Mouse (Mus musculus): ENCODE measurements at regions not wholly inside any gene's neighbourhood (a gene's known extent, or its start where the extent isn't known, plus 50 kb on each side); places are given as distances from the start of the nearest gene placed in this dataset.

DNA sequence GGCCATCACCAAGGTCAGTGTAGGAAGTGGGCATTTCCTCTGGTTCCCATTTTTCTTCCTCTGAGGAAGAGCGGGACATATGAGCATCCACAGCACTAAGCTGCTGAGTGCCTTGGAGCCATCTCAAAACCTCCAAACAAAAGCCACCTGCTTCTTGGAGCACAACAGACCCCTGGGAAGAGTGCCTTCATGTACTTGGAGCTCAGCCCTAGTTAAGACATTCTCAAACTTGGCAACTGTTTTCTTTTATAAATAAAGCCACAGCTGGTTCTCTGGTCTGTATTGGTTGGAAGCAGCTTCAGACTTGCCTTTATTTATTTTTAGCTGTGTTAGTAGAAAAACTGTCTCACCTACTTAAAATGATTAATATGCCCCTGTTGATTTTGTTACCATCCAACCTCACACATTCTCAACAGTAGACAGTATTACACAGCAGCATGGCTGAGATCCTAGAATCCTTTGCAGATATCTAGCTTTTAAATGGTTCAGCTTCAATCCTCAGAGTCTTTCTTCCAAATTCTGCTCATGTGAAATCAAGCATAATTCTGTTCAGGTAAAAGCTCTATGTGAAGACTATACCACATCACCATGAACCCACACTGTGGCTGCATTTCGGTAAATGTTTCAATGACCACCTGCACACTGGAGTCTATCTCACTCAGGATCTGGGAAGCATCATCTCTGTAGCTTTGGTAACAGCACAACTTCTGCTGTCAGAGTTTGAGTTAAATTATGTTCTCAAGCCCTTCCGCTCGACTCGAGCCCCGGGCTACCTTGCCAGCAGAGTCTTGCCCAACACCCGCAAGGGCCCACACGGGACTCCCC is 186.4 kb upstream of the Rarb start:
- TF ChIP-seq KAT2A (IDR thresholded peaks at IDR 0.05; ENCODE audit: insufficient replicate concordance, low read length) = no peak
- no peak for TF ChIP-seq NELFE (IDR thresholded peaks at IDR 0.05; ENCODE audit: low read depth, low read length)
- TF ChIP-seq MAFK (IDR thresholded peaks at IDR 0.05; ENCODE audit: insufficient replicate concordance, low read length) = no peak
- TF ChIP-seq BHLHE40 (IDR thresholded peaks at IDR 0.05; ENCODE audit: low read depth, low read length) = no peak
- no peak for TF ChIP-seq ELF1 (IDR thresholded peaks at IDR 0.05; ENCODE audit: low read depth, low read length)
- Histone ChIP-seq H3K4me2 (ENCODE audit: insufficient read depth, low read depth, poor library complexity, severe bottlenecking) (no peak overlapping the region), H3K79me2 (replicated peaks; ENCODE audit: control insufficient read depth, extremely low read depth, insufficient read depth, poor library complexity, severe bottlenecking) (no peaks in the 10 kb centered on the region), H3K27me3 (replicated peaks) (no peaks in the 10 kb centered on the region), H3K9me3 (replicated peaks; ENCODE audit: low read length) (no peaks in the 10 kb centered on the region), H3K4me1 (ENCODE audit: control insufficient read depth in 1 of 2, insufficient read depth in 2 of 2) (no peaks in the 10 kb centered on the region), H3K36me3 (replicated peaks in 1 of 2; ENCODE audit: control insufficient read depth in 1 of 2, insufficient read depth in 1 of 2, low read length in 1 of 2) (no peaks in the 10 kb centered on the region), H3K27ac (ENCODE audit: insufficient read depth, low read depth) (no peak overlapping the region), H3K9ac (ENCODE audit: insufficient read depth, low read depth) (no peak overlapping the region), H3K4me3 (replicated peaks in 1 of 3; ENCODE audit: low read depth in 2 of 3, low read length in 2 of 3, poor library complexity in 1 of 3) (no peak overlapping the region)
- DNase-seq (ENCODE audit: extremely low read depth) = no peak
- in situ Hi-C loops (cut with MboI; ENCODE audit: low pct_ligation_motif_present, low pct_unique_long_range_greater_than_20kb, low sequenced_read_pairs) (no loop called here), dilution Hi-C loops (cut with MboI; ENCODE audit: extremely low pct_ligation_motif_present, extremely low pct_unique_long_range_greater_than_20kb, low sequenced_read_pairs) (no loop called here)

DNA sequence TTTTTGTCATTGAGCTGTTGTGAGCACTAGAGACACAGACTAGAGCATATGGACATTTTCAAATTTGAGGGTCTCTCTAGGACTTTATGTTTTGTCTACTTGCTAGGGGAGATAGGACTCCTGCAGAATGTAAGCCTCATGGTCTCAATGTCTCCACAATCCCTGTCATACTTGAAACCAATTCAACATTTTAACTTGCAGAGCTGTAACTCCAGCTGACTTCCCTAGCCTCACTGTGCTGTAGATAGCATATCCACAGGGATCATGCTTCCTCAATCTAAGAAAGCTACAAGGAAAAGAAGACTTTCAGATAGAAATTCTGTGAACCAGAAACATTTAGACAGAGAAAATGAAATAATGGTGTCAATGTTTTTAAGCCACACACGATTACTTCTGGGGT is 185.8 kb upstream of the Rarb start:
- in situ Hi-C loops (cut with MboI; ENCODE audit: low pct_ligation_motif_present, low pct_unique_long_range_greater_than_20kb, low sequenced_read_pairs) = no loop called here
- no peaks in the 10 kb centered on the region for H3K79me2 ChIP-seq (replicated peaks; ENCODE audit: control insufficient read depth, extremely low read depth, insufficient read depth, poor library complexity, severe bottlenecking)
- no peak overlapping the region for H3K27ac ChIP-seq (ENCODE audit: insufficient read depth, low read depth)
- no peaks in the 10 kb centered on the region for H3K36me3 ChIP-seq (replicated peaks in 1 of 2; ENCODE audit: control insufficient read depth in 1 of 2, insufficient read depth in 1 of 2, low read length in 1 of 2)
- H3K9ac ChIP-seq (ENCODE audit: insufficient read depth, low read depth) = no peak overlapping the region
- no peak overlapping the region for H3K4me2 ChIP-seq (ENCODE audit: insufficient read depth, low read depth, poor library complexity, severe bottlenecking)
- no peaks in the 10 kb centered on the region for H3K9me3 ChIP-seq (replicated peaks; ENCODE audit: low read length)
- no peak for TF ChIP-seq KAT2A (IDR thresholded peaks at IDR 0.05; ENCODE audit: insufficient replicate concordance, low read length)
- no peak for TF ChIP-seq TCF12 (IDR thresholded peaks at IDR 0.05; ENCODE audit: low read depth, low read length)
- no peak for TF ChIP-seq CTCF (conservative IDR thresholded peaks at IDR 0.05 in 1 of 2, IDR thresholded peaks at IDR 0.05 in 1 of 2; ENCODE audit: low read depth in 2 of 2, low read length in 2 of 2)
- TF ChIP-seq PAX5 (IDR thresholded peaks at IDR 0.05; ENCODE audit: low read length) = no peak
- no peak for TF ChIP-seq NELFE (IDR thresholded peaks at IDR 0.05; ENCODE audit: low read depth, low read length)
- no peak for TF ChIP-seq RAD21 (IDR thresholded peaks at IDR 0.05; ENCODE audit: low read depth, low read length)
- TF ChIP-seq E2F4 (IDR thresholded peaks at IDR 0.05; ENCODE audit: insufficient replicate concordance, low read depth, low read length) = no peak
- TF ChIP-seq SIN3A (IDR thresholded peaks at IDR 0.05; ENCODE audit: low read length) = no peak
- no peak for TF ChIP-seq USF2 (conservative IDR thresholded peaks at IDR 0.05; ENCODE audit: low read depth, low read length)
- no peak for TF ChIP-seq SMC3 (IDR thresholded peaks at IDR 0.05; ENCODE audit: low read depth, low read length)
- no peak for TF ChIP-seq GABPA (IDR thresholded peaks at IDR 0.05; ENCODE audit: insufficient replicate concordance, low read depth, low read length)
- TF ChIP-seq MXI1 (IDR thresholded peaks at IDR 0.05; ENCODE audit: low read depth, low read length) = no peak
- TF ChIP-seq POLR2A (IDR thresholded peaks at IDR 0.05; ENCODE audit: low read depth, low read length) = no peak
- no peak for TF ChIP-seq CHD2 (IDR thresholded peaks at IDR 0.05; ENCODE audit: low read length)
- TF ChIP-seq MEF2A (IDR thresholded peaks at IDR 0.05; ENCODE audit: borderline replicate concordance, low read depth, low read length) = no peak
- TF ChIP-seq CHD1 (IDR thresholded peaks at IDR 0.05; ENCODE audit: low read depth, low read length) = no peak
- TF ChIP-seq MAFK (IDR thresholded peaks at IDR 0.05; ENCODE audit: insufficient replicate concordance, low read length) = no peak
- H3K4me3 ChIP-seq (replicated peaks in 1 of 3; ENCODE audit: low read depth in 2 of 3, low read length in 2 of 3, poor library complexity in 1 of 3) = no peak overlapping the region
- H3K27me3 ChIP-seq (replicated peaks) = no peaks in the 10 kb centered on the region
- dilution Hi-C loops (cut with MboI; ENCODE audit: extremely low pct_ligation_motif_present, extremely low pct_unique_long_range_greater_than_20kb, low sequenced_read_pairs) = no loop called here
- no peaks in the 10 kb centered on the region for H3K4me1 ChIP-seq (ENCODE audit: control insufficient read depth in 1 of 2, insufficient read depth in 2 of 2)
- no peak for DNase-seq (ENCODE audit: extremely low read depth)

Measured in CH12.LX (cell line).